ENCODE assay signal across 8 mouse cellular contexts in the genomic region with DNA sequence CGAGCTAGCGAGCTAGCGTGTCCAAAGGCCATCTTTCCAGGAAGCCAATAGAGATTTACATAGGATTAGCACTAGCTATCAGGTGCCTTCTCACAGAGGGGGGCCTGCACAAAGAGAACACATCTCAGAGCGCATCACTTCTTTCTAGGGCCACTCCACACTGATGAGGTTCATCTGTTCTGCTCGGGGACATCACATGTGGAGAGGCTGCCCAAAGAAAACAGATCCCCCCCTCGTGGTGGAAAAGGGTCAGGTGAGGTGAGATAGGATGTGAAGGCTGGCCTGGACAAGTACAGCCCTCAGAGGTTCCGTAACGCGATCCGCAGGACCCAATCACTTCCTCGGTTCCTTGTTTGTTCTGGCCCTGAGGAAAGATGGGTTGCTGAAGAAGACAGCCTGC.
DNase-seq lines count a peak whose midpoint lies in the region; ATAC-seq and TF ChIP-seq lines count a peak whose summit lies in the region.

No protein-coding gene starts in this region.

- H3K9me3 ChIP-seq in heart, embryonic 11.5 days (replicated peaks; ENCODE audit: control insufficient read depth, low read length) = peaks cover 8% of the 10 kb centered on the region
- H3K9me3 ChIP-seq in MEL (replicated peaks; ENCODE audit: insufficient read depth, low read length) = no peaks in the 10 kb centered on the region
- H3K9me3 ChIP-seq in hindbrain, embryonic 14.5 days (ENCODE audit: control insufficient read depth, low read length) = peaks cover 11% of the 10 kb centered on the region

- no peak for TF ChIP-seq RAD21 in MEL (IDR thresholded peaks at IDR 0.05; ENCODE audit: low read depth, low read length)

- H3K4me2 ChIP-seq in heart, embryonic 11.5 days = no peak overlapping the region
- H3K4me2 ChIP-seq in hindbrain, embryonic 14.5 days (replicated peaks) = no peak overlapping the region

- no peak for TF ChIP-seq EP300 in MEL (IDR thresholded peaks at IDR 0.05; ENCODE audit: low read depth in 1 of 2, low read length in 2 of 2)

- no peak overlapping the region for H3K9ac ChIP-seq in heart, embryonic 11.5 days (ENCODE audit: low read depth, low read length)
- H3K9ac ChIP-seq in MEL (ENCODE audit: control insufficient read depth, low read depth, low read length, poor library complexity, severe bottlenecking) = no peak overlapping the region
- no peak overlapping the region for H3K9ac ChIP-seq in hindbrain, embryonic 14.5 days

- H3K27me3 ChIP-seq in heart, embryonic 11.5 days (ENCODE audit: control insufficient read depth, insufficient read depth, low read length) = no peaks in the 10 kb centered on the region
- H3K27me3 ChIP-seq in MEL (ENCODE audit: control insufficient read depth in 1 of 2, insufficient read depth in 2 of 2, low read length in 2 of 2) = no peaks in the 10 kb centered on the region
- H3K27me3 ChIP-seq in kidney, adult 2 months (replicated peaks; ENCODE audit: control insufficient read depth, insufficient read depth, low read length) = no peaks in the 10 kb centered on the region
- H3K27me3 ChIP-seq in hindbrain, embryonic 14.5 days (ENCODE audit: control insufficient read depth, insufficient read depth, low read length) = no peaks in the 10 kb centered on the region

- no peaks in the 10 kb centered on the region for H3K79me2 ChIP-seq in MEL (ENCODE audit: control insufficient read depth, insufficient read depth, low read length, poor library complexity)

- H3K4me3 ChIP-seq in heart, embryonic 11.5 days (ENCODE audit: low read depth, low read length) = no peak overlapping the region
- H3K4me3 ChIP-seq in MEL (ENCODE audit: control insufficient read depth in 1 of 2, insufficient read depth in 1 of 2, low read depth in 2 of 2, low read length in 2 of 2) = no peak overlapping the region
- no peak overlapping the region for H3K4me3 ChIP-seq in kidney, adult 2 months (ENCODE audit: insufficient read depth, low read depth, low read length)
- no peak overlapping the region for H3K4me3 ChIP-seq in hindbrain, embryonic 14.5 days (replicated peaks; ENCODE audit: low read length)

- DNase-seq in heart, adult 11 months = peak; percentile 96
- peak; percentile 15 for DNase-seq in 416B (ENCODE audit: low read depth)
- no peak for DNase-seq in MEL (ENCODE audit: low read depth, low spot score)
- peak; percentile 48 for DNase-seq in kidney, adult 2 months
- no peak for DNase-seq in c-Kit-positive CD71-positive TER-119-positive erythroid progenitor cells, embryonic 14.5 days (ENCODE audit: low spot score)
- no peak for DNase-seq in right cerebral cortex, postnatal 25 days
- no peak for DNase-seq in hindbrain, embryonic 14.5 days (ENCODE audit: low spot score)

- 0 out of 6 replicates have a peak, but pooled peaks of 1 of the 3 experiments have one; percentile 6 for TF ChIP-seq CTCF in MEL (IDR thresholded peaks at IDR 0.05 in 2 of 3, conservative IDR thresholded peaks at IDR 0.05 in 1 of 3; ENCODE audit: control insufficient read depth in 1 of 3, insufficient read depth in 1 of 3, low read depth in 2 of 3, low read length in 3 of 3, poor library complexity in 1 of 3, severe bottlenecking in 1 of 3)
- TF ChIP-seq CTCF in kidney, adult 2 months (conservative IDR thresholded peaks at IDR 0.05; ENCODE audit: insufficient read depth, insufficient read length, low read depth, low read length) = 0 out of 2 replicates have a peak, but pooled peaks have one; percentile 14

- peaks cover 10% of the 10 kb centered on the region for H3K36me3 ChIP-seq in heart, embryonic 11.5 days (ENCODE audit: control insufficient read depth, insufficient read depth, low read length)
- H3K36me3 ChIP-seq in MEL (ENCODE audit: control insufficient read depth in 1 of 2, insufficient read depth in 2 of 2, low read length in 2 of 2) = peaks cover 0 to 14% of the 10 kb centered on the region in 2 experiments; a peak in 3 of 4 replicates
- no peaks in the 10 kb centered on the region; the same call in 1 of the 2 replicates for H3K36me3 ChIP-seq in kidney, adult 2 months (ENCODE audit: control insufficient read depth, insufficient read depth, low read length)
- peaks cover 22% of the 10 kb centered on the region for H3K36me3 ChIP-seq in hindbrain, embryonic 14.5 days (replicated peaks; ENCODE audit: control insufficient read depth, insufficient read depth)

- no peak overlapping the region for H3K27ac ChIP-seq in heart, embryonic 11.5 days (ENCODE audit: low read depth, low read length)
- H3K27ac ChIP-seq in MEL (ENCODE audit: control insufficient read depth, low read depth, low read length) = no peak overlapping the region
- H3K27ac ChIP-seq in kidney, adult 2 months (ENCODE audit: insufficient read depth, low read depth, low read length) = no peak overlapping the region
- no peak overlapping the region for H3K27ac ChIP-seq in hindbrain, embryonic 14.5 days

- 62% methylated on average over 11 of the region's 11 CpGs for WGBS in heart, embryonic 11.5 days (ENCODE audit: insufficient replicate concordance)
- WGBS in kidney, adult 2 months = 46% methylated on average over 11 of the region's 11 CpGs
- WGBS in hindbrain, embryonic 14.5 days = 79% methylated on average over 11 of the region's 11 CpGs

- H3K4me1 ChIP-seq in heart, embryonic 11.5 days (ENCODE audit: control insufficient read depth, insufficient read depth, low read length) = no peaks in the 10 kb centered on the region
- H3K4me1 ChIP-seq in MEL (ENCODE audit: control insufficient read depth in 1 of 2, insufficient read depth in 2 of 2, low read length in 2 of 2) = peaks cover 5 to 12% of the 10 kb centered on the region in 2 experiments
- H3K4me1 ChIP-seq in kidney, adult 2 months (ENCODE audit: control insufficient read depth, insufficient read depth, low read length) = no peaks in the 10 kb centered on the region; the same call in 1 of the 2 replicates
- no peaks in the 10 kb centered on the region for H3K4me1 ChIP-seq in hindbrain, embryonic 14.5 days (replicated peaks; ENCODE audit: control insufficient read depth, insufficient read depth, low read length)

- ATAC-seq in heart, embryonic 11.5 days (replicated peaks; ENCODE audit: insufficient number of reproducible peaks, low FRiP score, low TSS enrichment) = no peak
- ATAC-seq in hindbrain, embryonic 14.5 days (ENCODE audit: low FRiP score) = no peak

- TF ChIP-seq POLR2A in MEL (IDR thresholded peaks at IDR 0.05; ENCODE audit: control insufficient read depth in 1 of 2, insufficient read depth in 1 of 2, low read depth in 1 of 2, low read length in 2 of 2, poor library complexity in 1 of 2) = no peak
- TF ChIP-seq POLR2A in kidney, adult 2 months (IDR thresholded peaks at IDR 0.05; ENCODE audit: low read depth, low read length) = no peak

TF ChIP-seq in MEL, 35 proteins besides CTCF, POLR2A, EP300 and RAD21:
- TF ChIP-seq SMC3 (IDR thresholded peaks at IDR 0.05; ENCODE audit: low read depth, low read length) (peak; percentile 23; the same call in 1 of the 2 replicates), USF2 (IDR thresholded peaks at IDR 0.05; ENCODE audit: borderline replicate concordance in 1 of 2, insufficient read depth in 1 of 2, low read depth in 1 of 2, low read length in 2 of 2) (no peak), CHD2 (IDR thresholded peaks at IDR 0.05; ENCODE audit: low read length) (no peak)

Comparison
In these comparisons a context has a peak if more than half of its experiments do, and no peak if none do; other contexts are left out.
1. DNase-seq: peak in heart, adult 11 months (single experiment), 416B (single experiment) and kidney, adult 2 months (single experiment); none in MEL (single experiment), c-Kit-positive CD71-positive TER-119-positive erythroid progenitor cells, embryonic 14.5 days (single experiment), right cerebral cortex, postnatal 25 days (single experiment) and hindbrain, embryonic 14.5 days (single experiment).